Mouse (Mus musculus) embryonic facial prominence, embryonic 13.5 days (tissue): ENCODE measurements at regions not wholly inside any gene's neighbourhood (a gene's known extent, or its start where the extent isn't known, plus 50 kb on each side); places are given as distances from the start of the nearest gene placed in this dataset.
A peak's percentile ranks its signal among the peaks of the same experiment; 100 is the strongest.

Source experiments
- ATAC-seq: fragments of 200-750 bp; cut with Nextera tagmentation; 2 replicates; pipeline ENCODE4 v1.8.0; 2017; ENCODE audit warnings: low read depth; ENCODE audit not compliant: insufficient number of reproducible peaks, insufficient read depth, low FRiP score, low TSS enrichment
- H3K27ac ChIP-seq: fragments of 300-500 bp; sonication (generic); 2 replicates; pipeline ENCODE4 v1.5.1; 2015; ENCODE audit warnings: moderate library complexity, mild to moderate bottlenecking, inconsistent platforms
- H3K27me3 ChIP-seq: fragments of 300-500 bp; sonication (generic); 2 replicates; pipeline ENCODE4 v1.6.1; 2015; ENCODE audit warnings: mild to moderate bottlenecking, inconsistent platforms
- H3K36me3 ChIP-seq: fragments of 300-500 bp; sonication (generic); 2 replicates; pipeline ENCODE4 v1.6.1; 2015; ENCODE audit warnings: mild to moderate bottlenecking, inconsistent platforms
- H3K4me1 ChIP-seq: fragments of 300-500 bp; sonication (generic); 2 replicates; pipeline ENCODE4 v1.6.1; 2015; ENCODE audit warnings: inconsistent platforms
- H3K4me2 ChIP-seq: fragments of 300-500 bp; sonication (generic); 2 replicates; pipeline ENCODE4 v1.6.1; 2015; ENCODE audit warnings: moderate library complexity, mild to moderate bottlenecking, inconsistent platforms
- H3K4me3 ChIP-seq: fragments of 300-500 bp; sonication (generic); 2 replicates; pipeline ENCODE4 v1.5.1; 2015; ENCODE audit warnings: mild to moderate bottlenecking, inconsistent platforms
- H3K9ac ChIP-seq: fragments of 300-500 bp; sonication (generic); 2 replicates; pipeline ENCODE4 v1.6.1; 2015; ENCODE audit warnings: mild to moderate bottlenecking, inconsistent platforms
- H3K9me3 ChIP-seq: fragments of 300-500 bp; sonication (generic); 2 replicates; pipeline ENCODE4 v1.6.1; 2016; ENCODE audit warnings: inconsistent platforms
- WGBS: fragments of 180-500 bp; shearing (Covaris S2); methylation state at CpG from one replicate; pipeline ENCODE4 v1.1.7; 2015; ENCODE audit warnings: mixed read lengths; 5-methylcytosine and 5-hydroxymethylcytosine counted together

DNA sequence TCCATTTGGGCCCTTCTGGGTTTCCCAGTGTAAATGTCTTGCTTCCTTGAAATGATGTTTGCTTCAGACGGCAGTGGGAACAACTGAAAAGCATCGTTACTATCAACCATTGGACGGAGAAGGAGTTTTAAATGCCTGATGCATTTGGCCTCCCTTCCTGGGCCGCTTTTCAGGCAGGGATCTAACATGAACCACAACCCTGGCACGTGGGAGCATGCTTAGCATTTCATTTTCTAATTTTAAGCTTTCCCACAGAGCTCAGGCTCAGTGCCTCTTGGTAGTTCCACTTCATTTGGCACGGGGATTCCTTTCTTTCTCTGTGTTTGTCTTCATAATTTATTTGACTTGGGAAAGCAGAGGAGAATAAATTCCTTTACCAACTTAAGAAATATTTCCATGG lies 406.6 kb upstream of the Nbea start:
- no peak for ATAC-seq
- 51% methylated on average over 6 of the region's 6 CpGs for WGBS
- Histone ChIP-seq H3K9ac (no peak overlapping the region), H3K4me1 (0 out of 2 replicates have a peak, but pooled peaks cover 5% of the 10 kb centered on the region), H3K4me3 (no peak overlapping the region), H3K9me3 (no peaks in the 10 kb centered on the region), H3K27ac (no peak overlapping the region), H3K36me3 (no peaks in the 10 kb centered on the region), H3K4me2 (no peak overlapping the region), H3K27me3 (no peaks in the 10 kb centered on the region)

DNA sequence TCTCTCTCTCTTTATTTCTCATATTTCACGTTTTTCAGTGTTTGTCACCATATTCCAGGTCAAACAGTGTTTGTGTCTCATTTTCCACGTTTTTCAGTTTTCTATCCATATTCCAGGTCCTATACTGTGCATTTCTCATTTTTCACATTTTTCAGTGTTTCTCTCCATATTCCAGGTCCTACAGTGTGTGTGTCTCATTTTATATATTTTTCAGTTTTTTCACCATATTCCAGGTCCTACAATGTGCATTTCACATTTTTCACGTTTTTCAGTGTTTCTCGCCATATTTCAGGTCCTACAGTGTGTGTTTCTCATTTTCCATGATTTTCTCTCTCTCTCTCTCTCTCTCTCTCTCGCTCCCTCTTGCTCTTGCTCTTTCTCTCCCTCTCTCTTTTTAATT lies 391.9 kb upstream of the Nbea start:
- Histone ChIP-seq H3K27ac (no peak overlapping the region), H3K4me2 (no peak overlapping the region), H3K4me1 (no peaks in the 10 kb centered on the region), H3K9me3 (no peaks in the 10 kb centered on the region), H3K36me3 (no peaks in the 10 kb centered on the region), H3K27me3 (no peaks in the 10 kb centered on the region), H3K9ac (no peak overlapping the region), H3K4me3 (no peak overlapping the region)
- 56% methylated on average over 5 of the region's 5 CpGs for WGBS
- ATAC-seq: peak; percentile 43; the same call in 1 of the 2 replicates

DNA sequence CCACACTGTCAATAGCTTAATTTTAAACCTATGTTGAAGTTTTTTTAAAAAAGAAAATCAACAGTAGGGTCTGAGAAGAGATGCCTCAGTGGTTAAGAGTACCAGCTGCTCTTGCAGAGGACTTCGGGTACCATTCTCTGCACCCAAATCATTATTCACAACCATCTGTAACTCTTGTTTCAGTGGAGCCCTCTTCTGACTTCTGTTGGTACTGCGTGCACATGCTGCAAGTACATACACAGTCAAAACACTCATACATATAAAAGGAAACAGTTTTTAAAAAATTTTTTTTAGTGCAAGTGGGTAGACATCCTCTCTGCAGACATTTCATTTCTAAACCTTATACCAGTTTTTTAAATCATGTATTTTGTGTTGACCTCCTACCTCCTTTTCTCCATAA lies 352.7 kb upstream of the Nbea start:
- 84% methylated on average over 2 of the region's 2 CpGs for WGBS
- Histone ChIP-seq H3K4me1 (no peaks in the 10 kb centered on the region), H3K4me3 (no peak overlapping the region), H3K9ac (no peak overlapping the region), H3K4me2 (no peak overlapping the region), H3K9me3 (no peaks in the 10 kb centered on the region), H3K27ac (no peak overlapping the region), H3K27me3 (no peaks in the 10 kb centered on the region), H3K36me3 (no peaks in the 10 kb centered on the region)
- no peak for ATAC-seq

DNA sequence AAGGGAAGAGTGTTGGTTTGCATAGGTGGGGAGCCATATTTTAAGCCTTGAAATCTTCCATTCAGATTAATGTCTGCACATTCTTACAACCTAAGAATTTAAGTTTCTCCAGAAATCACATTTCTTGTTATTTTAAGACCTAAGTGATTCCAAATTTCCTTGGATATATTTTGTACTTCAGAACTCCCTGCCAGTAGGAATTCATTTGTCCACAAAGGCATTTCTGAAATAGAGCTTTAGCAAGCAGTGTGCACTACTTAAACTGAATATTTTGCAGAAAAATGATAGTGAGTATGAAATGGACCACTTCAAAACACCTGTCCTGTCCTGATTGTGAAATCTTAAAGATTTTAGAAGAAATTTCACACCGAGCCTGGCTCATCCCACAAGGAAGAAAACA lies 320.9 kb upstream of the Nbea start:
- H3K27me3 ChIP-seq: no peaks in the 10 kb centered on the region
- H3K4me1 ChIP-seq: no peaks in the 10 kb centered on the region
- H3K9me3 ChIP-seq: no peaks in the 10 kb centered on the region
- ATAC-seq: no peak
- no peaks in the 10 kb centered on the region for H3K36me3 ChIP-seq
- H3K4me2 ChIP-seq: no peak overlapping the region
- 73% methylated on average over 1 of the region's 1 CpGs for WGBS
- H3K27ac ChIP-seq: no peak overlapping the region
- no peak overlapping the region for H3K4me3 ChIP-seq
- no peak overlapping the region for H3K9ac ChIP-seq

DNA sequence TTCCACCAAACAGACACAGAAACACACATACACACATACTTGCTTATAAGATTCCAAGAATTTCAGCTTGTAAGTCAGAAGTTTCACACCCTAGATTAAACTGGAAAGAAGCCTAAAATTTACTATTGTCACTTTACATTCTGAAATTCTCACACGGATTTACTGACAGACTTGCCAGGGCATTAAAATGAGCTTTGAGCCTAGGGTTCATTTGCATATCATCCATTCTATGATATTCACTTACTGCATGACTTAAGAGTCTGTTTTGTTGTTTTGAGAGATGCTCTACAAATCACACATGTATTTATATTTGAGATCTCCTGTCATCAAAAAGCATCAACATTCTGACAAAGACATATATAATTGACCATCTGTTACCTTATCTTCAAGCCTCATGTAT lies 315.8 kb upstream of the Nbea start:
- no peaks in the 10 kb centered on the region for H3K36me3 ChIP-seq
- H3K4me3 ChIP-seq: no peak overlapping the region
- no peaks in the 10 kb centered on the region for H3K27me3 ChIP-seq
- 63% methylated on average over 1 of the region's 1 CpGs for WGBS
- H3K27ac ChIP-seq: no peak overlapping the region
- H3K9ac ChIP-seq: no peak overlapping the region
- H3K4me2 ChIP-seq: no peak overlapping the region
- H3K9me3 ChIP-seq: no peaks in the 10 kb centered on the region
- no peak for ATAC-seq
- no peaks in the 10 kb centered on the region for H3K4me1 ChIP-seq

DNA sequence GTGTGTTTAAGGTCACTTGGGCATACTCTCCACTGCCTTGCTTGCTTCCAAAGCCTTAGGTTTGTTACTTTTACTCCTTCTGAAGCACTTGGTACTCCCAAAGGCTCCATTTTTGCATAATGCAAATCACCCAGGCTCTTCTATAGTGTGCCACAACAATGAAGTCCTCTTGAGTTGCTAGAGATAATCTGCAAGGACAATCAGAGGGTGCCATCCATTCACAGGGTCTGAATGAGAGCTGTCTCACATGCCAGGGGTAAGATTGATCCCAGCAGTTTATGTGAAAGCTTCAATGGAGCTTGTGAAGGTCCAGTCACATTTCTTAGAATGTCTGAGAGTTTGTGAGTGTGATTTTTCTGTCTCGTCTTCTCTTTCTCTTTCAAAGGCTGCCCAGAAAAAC lies 310.4 kb upstream of the Nbea start:
- no peaks in the 10 kb centered on the region for H3K36me3 ChIP-seq
- ATAC-seq: no peak
- H3K27ac ChIP-seq: no peak overlapping the region
- WGBS: 78% methylated on average over 1 of the region's 1 CpGs
- no peak overlapping the region for H3K9ac ChIP-seq
- H3K4me3 ChIP-seq: no peak overlapping the region
- H3K27me3 ChIP-seq: no peaks in the 10 kb centered on the region
- no peak overlapping the region for H3K4me2 ChIP-seq
- no peaks in the 10 kb centered on the region for H3K4me1 ChIP-seq
- no peaks in the 10 kb centered on the region for H3K9me3 ChIP-seq

DNA sequence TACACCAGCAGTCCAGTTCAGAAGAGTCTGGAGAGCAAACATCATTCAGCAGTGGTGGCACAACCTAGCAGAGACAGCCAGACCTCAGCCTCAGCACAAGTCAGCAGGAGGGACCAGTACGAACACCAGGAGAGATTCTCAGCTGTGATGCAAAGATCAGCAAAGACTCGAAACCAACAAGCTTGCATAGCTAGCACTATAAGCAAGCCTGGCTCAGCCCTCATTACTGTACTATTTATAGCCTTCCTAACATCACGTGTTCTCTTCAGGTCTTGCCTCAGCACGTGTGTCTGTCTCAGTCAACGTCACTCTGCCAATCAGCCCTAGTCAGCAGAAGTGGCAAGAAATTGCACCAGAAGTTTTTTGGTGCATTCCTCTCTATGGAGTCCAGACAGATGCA lies 305.7 kb upstream of the Nbea start:
- no peak for ATAC-seq
- WGBS: 64% methylated on average over 5 of the region's 5 CpGs
- Histone ChIP-seq H3K4me2 (no peak overlapping the region), H3K9me3 (no peaks in the 10 kb centered on the region), H3K27me3 (no peaks in the 10 kb centered on the region), H3K4me3 (no peak overlapping the region), H3K27ac (no peak overlapping the region), H3K9ac (no peak overlapping the region), H3K4me1 (no peaks in the 10 kb centered on the region), H3K36me3 (no peaks in the 10 kb centered on the region)

DNA sequence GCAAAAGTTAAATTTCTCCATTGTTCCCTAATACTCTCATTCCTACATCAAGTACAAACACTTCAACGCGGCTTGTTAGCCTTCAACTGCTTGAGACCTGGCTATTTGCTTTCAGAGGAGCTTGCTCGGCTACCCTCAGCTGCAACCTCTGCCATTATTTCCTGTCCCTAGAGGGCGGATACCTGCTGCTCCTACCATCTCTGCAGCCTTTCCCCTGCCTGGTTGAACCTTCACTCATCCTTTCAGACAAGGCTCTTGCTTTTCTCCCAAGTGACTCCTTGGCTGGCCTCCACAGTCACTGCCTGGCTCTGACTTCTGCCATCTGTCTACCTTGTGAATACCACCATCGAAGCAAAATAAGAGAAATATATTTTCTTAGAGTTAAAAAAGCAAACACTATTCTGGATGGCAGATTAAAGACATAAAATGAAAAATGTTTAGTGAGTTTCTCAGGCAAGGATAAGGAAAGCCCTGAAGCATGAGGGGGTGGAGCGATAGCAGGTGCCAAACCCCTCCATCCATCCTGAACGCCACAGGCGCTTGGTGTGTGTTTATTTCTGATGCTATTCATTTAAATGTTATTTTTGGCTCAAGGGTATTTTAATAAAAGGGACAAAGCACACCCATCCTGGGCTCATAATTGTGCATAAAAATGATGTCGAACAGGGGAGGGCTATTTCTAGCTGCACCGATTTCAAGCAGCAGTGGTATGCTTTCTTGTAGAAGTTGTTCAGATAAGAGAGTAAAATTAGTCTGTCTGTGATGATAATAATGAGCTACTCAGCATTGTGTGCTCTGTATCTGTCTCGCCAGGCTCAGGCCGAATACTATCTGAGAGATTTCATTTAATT lies 302.3 kb upstream of the Nbea start:
- no peaks in the 10 kb centered on the region for H3K27me3 ChIP-seq
- H3K4me1 ChIP-seq: no peaks in the 10 kb centered on the region
- no peaks in the 10 kb centered on the region for H3K36me3 ChIP-seq
- ATAC-seq: no peak
- H3K4me2 ChIP-seq: no peak overlapping the region
- no peaks in the 10 kb centered on the region for H3K9me3 ChIP-seq
- 68% methylated on average over 12 of the region's 12 CpGs for WGBS
- H3K4me3 ChIP-seq: no peak overlapping the region
- H3K27ac ChIP-seq: no peak overlapping the region
- H3K9ac ChIP-seq: no peak overlapping the region

DNA sequence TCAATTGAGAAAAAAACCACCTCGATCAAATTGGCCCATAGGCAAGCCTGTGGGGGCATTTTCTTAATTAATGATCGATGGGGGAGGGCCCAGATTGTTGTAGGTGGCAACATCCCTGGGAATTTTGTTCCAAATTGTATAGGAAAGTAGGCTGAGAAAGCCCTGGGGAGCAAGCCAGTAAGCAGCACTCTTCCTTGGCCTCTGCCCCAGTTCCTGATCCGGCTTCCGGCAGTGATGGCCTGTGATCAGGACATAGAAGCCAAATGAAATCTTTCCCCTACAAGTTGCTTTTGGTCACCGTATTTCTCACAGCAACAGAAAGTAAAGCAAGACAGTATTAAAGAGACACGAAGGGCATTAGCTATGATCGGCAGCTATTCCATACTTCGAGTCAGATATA lies 300.6 kb upstream of the Nbea start:
- H3K36me3 ChIP-seq: no peaks in the 10 kb centered on the region
- H3K4me1 ChIP-seq: no peaks in the 10 kb centered on the region
- 91% methylated on average over 8 of the region's 8 CpGs for WGBS
- no peak overlapping the region for H3K9ac ChIP-seq
- H3K27me3 ChIP-seq: no peaks in the 10 kb centered on the region
- H3K9me3 ChIP-seq: no peaks in the 10 kb centered on the region
- no peak for ATAC-seq
- no peak overlapping the region for H3K4me3 ChIP-seq
- no peak overlapping the region for H3K4me2 ChIP-seq
- H3K27ac ChIP-seq: no peak overlapping the region

DNA sequence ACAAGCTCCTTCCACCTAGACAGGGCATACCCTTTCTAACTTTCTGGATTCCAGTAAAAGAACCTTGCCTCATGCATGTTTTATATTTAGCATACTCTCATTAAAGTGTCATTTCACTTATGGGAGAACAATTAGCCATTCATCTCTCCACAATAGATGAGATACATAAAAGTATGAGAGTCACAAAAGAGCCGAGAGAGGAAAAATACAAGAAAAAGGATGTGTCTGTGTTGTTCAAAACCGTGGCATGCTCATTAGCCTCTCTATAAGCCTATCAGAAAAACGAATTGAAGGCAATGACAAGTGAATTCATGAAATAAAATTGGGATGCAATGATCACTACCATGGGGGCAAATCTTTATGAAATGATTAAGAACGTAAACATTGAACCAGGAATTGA lies 299.9 kb upstream of the Nbea start:
- H3K4me1 ChIP-seq: no peaks in the 10 kb centered on the region
- no peak overlapping the region for H3K4me3 ChIP-seq
- H3K27me3 ChIP-seq: no peaks in the 10 kb centered on the region
- no peak overlapping the region for H3K4me2 ChIP-seq
- 76% methylated on average over 4 of the region's 4 CpGs for WGBS
- no peak overlapping the region for H3K9ac ChIP-seq
- no peak overlapping the region for H3K27ac ChIP-seq
- ATAC-seq: no peak
- no peaks in the 10 kb centered on the region for H3K9me3 ChIP-seq
- no peaks in the 10 kb centered on the region for H3K36me3 ChIP-seq

DNA sequence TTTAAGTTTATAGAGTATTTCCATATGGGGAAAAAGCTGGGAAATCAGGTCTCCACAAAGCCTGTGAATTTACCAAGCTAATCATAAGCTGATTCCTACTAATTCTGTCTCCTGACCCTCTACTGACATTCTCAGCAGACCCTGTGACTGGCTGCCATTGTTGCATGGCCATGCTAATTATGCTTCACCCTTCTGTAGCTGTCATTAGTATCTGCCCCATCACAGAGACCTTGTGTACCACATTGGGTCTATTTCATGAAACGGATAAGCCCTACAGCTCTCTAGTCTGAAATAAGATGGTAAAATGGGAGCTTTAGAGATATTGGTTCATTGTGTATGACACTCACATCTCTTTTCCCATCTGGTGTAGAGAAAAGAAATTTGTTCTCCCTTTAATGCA lies 296.0 kb upstream of the Nbea start:
- Histone ChIP-seq H3K4me3 (no peak overlapping the region), H3K4me2 (no peak overlapping the region), H3K36me3 (no peaks in the 10 kb centered on the region), H3K27me3 (no peaks in the 10 kb centered on the region), H3K4me1 (peaks cover 7% of the 10 kb centered on the region), H3K9me3 (no peaks in the 10 kb centered on the region), H3K9ac (no peak overlapping the region), H3K27ac (no peak overlapping the region)
- ATAC-seq: no peak
- WGBS: 41% methylated on average over 1 of the region's 1 CpGs

DNA sequence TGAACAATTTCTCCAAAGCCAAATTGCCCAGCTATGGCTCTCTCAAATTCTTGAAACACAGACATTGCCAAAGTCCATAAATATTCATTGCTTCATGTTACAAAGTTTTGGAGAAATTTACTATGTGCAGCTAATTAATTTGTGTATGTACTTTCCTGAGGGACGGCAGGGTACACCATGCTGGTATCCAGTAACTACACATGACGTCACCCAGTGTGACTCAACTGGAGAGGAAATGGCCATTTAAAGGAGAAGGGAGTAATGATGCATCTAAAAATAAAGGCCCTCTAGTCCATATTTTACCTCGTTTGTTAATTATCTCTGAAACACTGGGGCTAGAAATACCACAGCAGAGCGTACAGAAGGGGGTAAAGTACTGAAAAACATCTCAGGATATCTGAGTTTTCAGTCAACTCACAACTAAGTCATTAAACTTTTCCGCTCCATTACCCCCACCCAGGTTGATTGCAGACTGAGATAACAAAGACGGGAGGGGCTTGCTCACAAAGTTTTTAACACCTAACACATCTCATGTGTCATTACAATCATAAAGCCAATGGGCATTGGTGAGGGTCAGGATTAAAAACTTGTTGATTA lies 295.1 kb upstream of the Nbea start:
- no peak overlapping the region for H3K9ac ChIP-seq
- H3K36me3 ChIP-seq: no peaks in the 10 kb centered on the region
- WGBS: 64% methylated on average over 6 of the region's 6 CpGs
- H3K4me2 ChIP-seq: no peak overlapping the region
- no peak overlapping the region for H3K27ac ChIP-seq
- no peaks in the 10 kb centered on the region for H3K27me3 ChIP-seq
- H3K4me3 ChIP-seq: no peak overlapping the region
- H3K9me3 ChIP-seq: no peaks in the 10 kb centered on the region
- ATAC-seq: no peak
- H3K4me1 ChIP-seq: peaks cover 7% of the 10 kb centered on the region
